Mouse (Mus musculus) forebrain, embryonic 10.5 days (tissue): ENCODE measurements around the gene Trpc2. TPM values are rescaled to one million over a fixed set of nuclear protein-coding genes. Genes with fewer than 3 reads are reported as not detected.
"Not testable (repeated sequence)": the region's sequence is repeated elsewhere in the genome, so short reads cannot be mapped to it uniquely, and the experiment has no call there.

Experiments
- DNase-seq: peaks from one replicate; pipeline ENCODE4 v3.0.0-alpha.2; 2017; ENCODE audit warnings: low spot score; ENCODE audit errors: extremely low spot score
- H3K27ac ChIP-seq: fragments of 300-500 bp; sonication (generic); 2 replicates; pipeline ENCODE4 v1.5.1; 2016; ENCODE audit warnings: mild to moderate bottlenecking
- H3K27me3 ChIP-seq: fragments of 300-500 bp; sonication (generic); 2 replicates; pipeline ENCODE4 v1.6.1; 2016; ENCODE audit warnings: mild to moderate bottlenecking; ENCODE audit not compliant: poor library complexity, severe bottlenecking
- H3K36me3 ChIP-seq: fragments of 300-500 bp; sonication (generic); replicated peaks from 2 replicates; pipeline ENCODE4 v1.6.1; 2016; ENCODE audit warnings: mild to moderate bottlenecking, moderate library complexity
- H3K4me1 ChIP-seq: fragments of 300-500 bp; sonication (generic); 2 replicates; pipeline ENCODE4 v1.6.1; 2016
- H3K4me3 ChIP-seq: fragments of 300-500 bp; sonication (generic); 2 replicates; pipeline ENCODE4 v1.5.1; 2016; ENCODE audit warnings: mild to moderate bottlenecking, moderate library complexity
- H3K9me3 ChIP-seq: fragments of 300-500 bp; sonication (generic); 2 replicates; pipeline ENCODE4 v1.6.1; 2016; ENCODE audit warnings: mild to moderate bottlenecking, moderate library complexity
- WGBS: fragments of 180-500 bp; shearing (Covaris S2); methylation state at CpG from one replicate; pipeline ENCODE4 v1.1.7; 2016; 5-methylcytosine and 5-hydroxymethylcytosine counted together
- polyA plus RNA-seq: library from polyadenylated mRNA; unstranded; fragments of >200 nt; fragmentation: Nextera tagmentation; extraction: Ambion mirVana; gene quantifications from 2 replicates; pipeline ENCODE4 v1.2.1, GENCODE M21; 2016

Trpc2 gene
- polyA plus RNA-seq, result not detected in 2 replicates

DNA sequence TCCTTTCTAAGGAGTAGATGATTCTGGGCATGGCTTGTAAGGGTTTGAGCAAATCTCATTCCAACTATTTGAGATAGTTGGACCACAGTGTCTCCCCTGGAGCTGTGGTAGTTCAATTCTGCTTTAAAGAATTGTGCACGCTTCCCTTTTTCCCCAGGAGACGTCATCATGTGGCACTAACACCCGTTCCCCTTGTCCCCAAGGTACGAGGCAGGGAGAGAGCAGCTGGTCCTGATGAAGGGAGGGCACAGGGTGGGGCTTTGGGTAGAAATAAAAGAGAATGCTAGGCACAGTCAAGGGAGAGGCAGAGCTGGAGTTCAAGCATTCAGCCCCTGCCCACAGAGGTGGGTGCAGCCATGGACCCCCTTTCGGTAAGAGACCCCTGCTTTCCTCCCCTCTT, at the start of gene Trpc2:
Gene Trpc2, plus strand, starts transcription at position 301 of the 400 bp plus-strand sequence.
- WGBS, result 83% methylated on average over 5 of the region's 5 CpGs
- Histone ChIP-seq H3K4me3 (no peak within 1 kb of the TSS), H3K27me3 (no peaks in the 10 kb centered on the region), H3K4me1 (no peaks in the 10 kb centered on the region), H3K27ac (no peak within 1 kb of the TSS), H3K9me3 (no peaks in the 10 kb centered on the region), H3K36me3 (peaks cover 99% of the 10 kb centered on the region)
- DNase-seq, result no peak

- H3K4me1 ChIP-seq, result no peaks in the 10 kb centered on the region
- no peaks in the 10 kb centered on the region for H3K27me3 ChIP-seq
- H3K9me3 ChIP-seq, result no peaks in the 10 kb centered on the region
- H3K36me3 ChIP-seq, result peaks cover 99% of the 10 kb centered on the region
- no peak for DNase-seq
- WGBS, result 93% methylated on average over 1 of the region's 1 CpGs
- no peak overlapping the region for H3K27ac ChIP-seq
- H3K4me3 ChIP-seq, result no peak overlapping the region
Measured at GRCm38 (mm10) chr7:102034904-102035303, 48.0 kb upstream of the Trpc2 start.

- Histone ChIP-seq H3K27ac (no peak overlapping the region), H3K4me1 (no peaks in the 10 kb centered on the region), H3K36me3 (peaks cover 100% of the 10 kb centered on the region), H3K9me3 (no peaks in the 10 kb centered on the region), H3K4me3 (no peak overlapping the region), H3K27me3 (no peaks in the 10 kb centered on the region)
- WGBS, result 94% methylated on average over 2 of the region's 2 CpGs
- DNase-seq, result no peak
Measured at GRCm38 (mm10) chr7:102035534-102035933, 47.4 kb upstream of the Trpc2 start.

DNA sequence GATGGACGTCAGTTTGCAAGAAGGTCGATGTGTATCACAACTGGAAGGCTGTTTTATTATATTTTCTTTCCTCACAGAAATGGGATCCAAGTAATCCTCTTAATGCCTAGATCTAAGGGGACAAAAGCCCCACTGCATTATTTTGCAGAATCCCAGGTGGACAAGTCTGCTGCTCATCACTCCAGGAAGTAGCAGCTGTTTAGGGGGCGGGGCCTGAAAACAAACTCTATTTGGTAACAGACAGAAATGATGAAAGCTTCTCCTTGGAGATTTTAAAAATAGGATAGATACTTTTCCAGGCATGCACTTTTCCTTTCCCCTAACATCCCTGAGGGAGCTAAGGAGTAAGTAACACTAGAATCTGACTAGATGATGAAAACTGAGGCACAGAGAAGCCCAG, 45.6 kb upstream of the Trpc2 start:
- no peaks in the 10 kb centered on the region for H3K27me3 ChIP-seq
- no peak overlapping the region for H3K4me3 ChIP-seq
- DNase-seq, result no peak
- H3K36me3 ChIP-seq, result peaks cover 98% of the 10 kb centered on the region
- H3K4me1 ChIP-seq, result no peaks in the 10 kb centered on the region
- H3K9me3 ChIP-seq, result no peaks in the 10 kb centered on the region
- H3K27ac ChIP-seq, result no peak overlapping the region
- 94% methylated on average over 3 of the region's 3 CpGs for WGBS

DNA sequence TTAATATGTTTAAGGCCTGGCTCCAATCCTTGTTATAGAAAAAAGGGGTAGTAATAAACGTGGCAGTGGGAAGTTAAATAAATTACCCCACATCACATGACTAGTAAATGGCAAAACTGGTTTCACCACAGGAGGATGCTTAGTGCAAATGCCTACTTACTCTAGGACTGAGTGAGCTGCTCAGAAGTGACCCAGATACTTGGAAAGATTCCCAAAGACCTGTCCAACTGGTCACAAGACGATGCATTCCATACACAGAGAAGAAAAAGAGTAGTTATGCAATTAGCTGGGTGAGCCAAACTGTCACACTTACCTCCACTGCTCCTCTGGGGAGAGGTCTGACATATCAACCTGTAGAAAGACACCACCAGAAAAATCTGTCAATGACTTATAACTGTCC, 40.6 kb upstream of the Trpc2 start:
- peaks cover 65% of the 10 kb centered on the region for H3K36me3 ChIP-seq
- no peak overlapping the region for H3K27ac ChIP-seq
- DNase-seq, result no peak
- H3K9me3 ChIP-seq, result no peaks in the 10 kb centered on the region
- H3K4me1 ChIP-seq, result no peaks in the 10 kb centered on the region
- H3K4me3 ChIP-seq, result no peak overlapping the region
- H3K27me3 ChIP-seq, result no peaks in the 10 kb centered on the region
- 88% methylated on average over 2 of the region's 2 CpGs for WGBS

DNA sequence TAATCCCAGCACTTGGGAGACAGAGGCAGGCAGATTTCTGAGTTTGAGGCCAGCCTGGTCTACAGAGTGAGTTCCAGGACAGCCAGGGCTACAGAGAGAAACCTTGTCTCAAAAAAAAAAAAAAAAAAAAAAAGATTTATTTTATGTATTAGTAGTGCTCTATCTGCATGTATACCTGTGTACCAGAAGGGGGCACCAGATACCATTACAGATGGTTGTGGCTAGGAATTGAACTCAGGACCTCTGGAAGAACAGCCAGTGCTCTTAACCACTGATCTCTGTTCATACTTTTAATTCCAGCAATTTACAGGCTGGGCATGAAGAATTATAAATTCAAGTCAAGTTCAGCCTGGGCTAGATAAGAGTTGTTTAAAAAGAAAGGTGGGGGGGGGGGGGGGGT, 34.4 kb upstream of the Trpc2 start:
- DNase-seq, H3K27me3 ChIP-seq, H3K9me3 ChIP-seq, H3K27ac ChIP-seq, H3K4me3 ChIP-seq, H3K4me1 ChIP-seq: not testable (repeated sequence)
- peaks cover 52% of the 10 kb centered on the region for H3K36me3 ChIP-seq

- Histone ChIP-seq H3K36me3 (peaks cover 57% of the 10 kb centered on the region), H3K4me3 (no peak overlapping the region), H3K27ac (no peak overlapping the region), H3K27me3 (no peaks in the 10 kb centered on the region), H3K9me3 (no peaks in the 10 kb centered on the region), H3K4me1 (peaks cover 20% of the 10 kb centered on the region)
- WGBS, result 89% methylated on average over 3 of the region's 3 CpGs
- DNase-seq, result no peak
Measured at GRCm38 (mm10) chr7:102061353-102061752, 21.6 kb upstream of the Trpc2 start.

DNA sequence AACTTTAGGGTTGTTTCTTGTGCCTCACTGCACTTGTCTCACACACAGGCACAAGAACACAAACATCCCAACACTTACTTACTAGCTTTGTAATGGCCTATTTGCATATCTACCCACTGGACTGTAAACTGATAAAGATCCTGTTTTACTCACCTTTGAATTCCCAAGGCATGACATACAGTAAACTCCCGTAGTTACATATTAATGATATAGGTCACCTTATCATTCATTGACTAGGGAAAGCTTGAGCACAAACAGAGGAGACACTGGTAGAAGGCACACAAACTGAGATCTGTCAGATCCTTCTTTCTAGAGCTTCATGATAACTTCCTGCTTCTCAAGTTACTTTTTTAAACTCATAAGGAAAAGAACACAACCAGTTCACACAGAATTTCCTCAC, 20.7 kb upstream of the Trpc2 start:
- WGBS, result 100% methylated on average over 1 of the region's 1 CpGs
- DNase-seq, result no peak
- Histone ChIP-seq H3K27ac (no peak overlapping the region), H3K4me1 (peaks cover 25% of the 10 kb centered on the region), H3K9me3 (no peaks in the 10 kb centered on the region), H3K27me3 (no peaks in the 10 kb centered on the region), H3K4me3 (no peak overlapping the region), H3K36me3 (peaks cover 51% of the 10 kb centered on the region)

GRCm38 (mm10) chr7:102063891-102064290, 19.0 kb upstream of the Trpc2 start:
- peaks cover 50% of the 10 kb centered on the region for H3K36me3 ChIP-seq
- no peaks in the 10 kb centered on the region for H3K27me3 ChIP-seq
- no peak for DNase-seq
- H3K27ac ChIP-seq, result no peak overlapping the region
- WGBS, result 93% methylated on average over 9 of the region's 9 CpGs
- peaks cover 25% of the 10 kb centered on the region for H3K4me1 ChIP-seq
- H3K9me3 ChIP-seq, result no peaks in the 10 kb centered on the region
- H3K4me3 ChIP-seq, result peak overlapping the region; percentile 69

DNA sequence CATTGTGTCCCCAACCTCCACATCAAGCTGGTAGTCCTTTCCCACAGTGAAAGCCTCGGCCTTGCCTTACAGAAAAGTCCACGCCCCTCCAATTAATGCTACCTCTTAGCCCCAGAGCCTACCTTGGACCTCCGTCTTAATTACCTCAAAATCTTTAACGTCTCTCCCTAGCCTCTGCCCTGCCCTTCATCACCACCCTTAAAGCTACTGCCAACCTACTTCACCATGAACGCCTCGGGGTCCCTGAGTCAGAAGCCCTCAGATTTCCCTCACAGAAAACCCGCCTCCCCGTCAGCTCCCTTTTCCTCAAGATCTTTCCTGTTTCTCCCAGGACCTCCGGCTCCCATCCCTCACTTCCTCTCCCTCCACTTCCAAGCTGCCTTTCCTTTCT, 18.3 kb upstream of the Trpc2 start:
- Histone ChIP-seq H3K27me3 (no peaks in the 10 kb centered on the region), H3K4me3 (peak overlapping the region; percentile 69), H3K36me3 (peaks cover 47% of the 10 kb centered on the region), H3K4me1 (peaks cover 25% of the 10 kb centered on the region), H3K27ac (peak overlapping the region; percentile 93), H3K9me3 (no peaks in the 10 kb centered on the region)
- DNase-seq, result no peak
- WGBS, result 1% methylated on average over 9 of the region's 9 CpGs

GRCm38 (mm10) chr7:102065046-102065891, 17.6 kb upstream of the Trpc2 start, which contains the start of the genes Rnf121, Xndc1 and Xntrpc:
Gene Rnf121, minus strand, starts transcription at chr7:102065469.
Gene Xndc1, plus strand, starts transcription at chr7:102065511.
Gene Xntrpc, plus strand, starts transcription at chr7:102065713.
- WGBS, result under 1% methylated on average over 56 of the region's 56 CpGs
- peak; percentile 94 for DNase-seq
- peaks cover 25% of the 10 kb centered on the region for H3K4me1 ChIP-seq

GRCm38 (mm10) chr7:102066363-102066762, 16.6 kb upstream of the Trpc2 start:
- peak overlapping the region; percentile 93 for H3K27ac ChIP-seq
- peaks cover 25% of the 10 kb centered on the region for H3K4me1 ChIP-seq
- peak overlapping the region; percentile 69 for H3K4me3 ChIP-seq
- no peaks in the 10 kb centered on the region for H3K9me3 ChIP-seq
- no peaks in the 10 kb centered on the region for H3K27me3 ChIP-seq
- DNase-seq, result no peak
- WGBS, result 89% methylated on average over 6 of the region's 6 CpGs
- peaks cover 45% of the 10 kb centered on the region for H3K36me3 ChIP-seq

More at GRCm38 (mm10) chr7:102065046-102065891, 17.6 kb upstream of the Trpc2 start, which contains the start of the genes Rnf121, Xndc1 and Xntrpc:
- peaks cover 47% of the 10 kb centered on the region for H3K36me3 ChIP-seq
- no peaks in the 10 kb centered on the region for H3K9me3 ChIP-seq
- peak within 1 kb of the TSS; percentile 93 for H3K27ac ChIP-seq
- H3K27me3 ChIP-seq, result no peaks in the 10 kb centered on the region
- H3K4me3 ChIP-seq, result peak within 1 kb of the TSS; percentile 69

- Histone ChIP-seq H3K36me3 (peaks cover 98% of the 10 kb centered on the region), H3K9me3 (no peaks in the 10 kb centered on the region), H3K4me3 (no peak overlapping the region), H3K27me3 (no peaks in the 10 kb centered on the region), H3K27ac (no peak overlapping the region), H3K4me1 (no peaks in the 10 kb centered on the region)
- 86% methylated on average over 7 of the region's 7 CpGs for WGBS
- DNase-seq, result no peak
Measured at GRCm38 (mm10) chr7:102076714-102077296, 6.1 kb upstream of the Trpc2 start.
